Mouse (Mus musculus): Measurements from ENCODE around the gene Olfr1373. TPM values are rescaled to one million over a fixed set of nuclear protein-coding genes. Genes with fewer than 3 reads are reported as not detected.
"Not testable (repeated sequence)": the region's sequence is repeated elsewhere in the genome, so short reads cannot be mapped to it uniquely, and the experiment has no call there.

The Olfr1373 gene
- not detected in 2 replicates for polyA plus RNA-seq (2015; fragmentation: Nextera tagmentation; extraction: Ambion mirVana)

GRCm38 (mm10) chr11:52145428-52145827, at the start of gene Olfr1373:
Olfr1373 (minus strand) TSS chr11:52145528.
- not testable (repeated sequence) for ATAC-seq (ENCODE audit: low FRiP score, low read depth); H3K4me2 ChIP-seq (replicated peaks); H3K4me3 ChIP-seq; H3K27ac ChIP-seq; H3K27me3 ChIP-seq; H3K4me1 ChIP-seq; H3K9ac ChIP-seq; H3K9me3 ChIP-seq; H3K36me3 ChIP-seq
- WGBS = 67% methylated on average over 1 of the region's 1 CpGs

DNA sequence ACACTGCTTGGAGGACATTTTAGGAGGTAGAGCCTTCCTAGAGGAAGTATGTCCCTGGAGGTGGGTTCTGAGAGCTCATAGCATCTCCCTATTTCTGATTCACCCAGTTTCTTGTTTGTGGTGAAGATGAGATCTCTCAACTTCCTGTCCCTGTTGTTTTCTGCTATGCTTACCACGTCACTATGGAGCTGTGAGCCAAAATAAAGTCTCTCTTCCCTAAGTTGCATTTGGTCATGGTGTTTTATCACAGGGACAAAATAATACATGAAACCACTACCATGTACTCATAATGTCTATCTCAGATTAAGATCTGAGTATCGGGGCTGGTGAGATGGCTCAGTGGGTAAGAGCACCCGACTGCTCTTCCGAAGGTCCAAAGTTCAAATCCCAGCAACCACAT, 35.3 kb upstream of the Olfr1373 start:
- H3K27me3 ChIP-seq; H3K36me3 ChIP-seq; H3K27ac ChIP-seq; ATAC-seq (ENCODE audit: low FRiP score, low read depth); H3K4me1 ChIP-seq; H3K9me3 ChIP-seq; H3K4me2 ChIP-seq (replicated peaks); H3K9ac ChIP-seq; H3K4me3 ChIP-seq: not testable (repeated sequence)
- 90% methylated on average over 4 of the region's 4 CpGs for WGBS

DNA sequence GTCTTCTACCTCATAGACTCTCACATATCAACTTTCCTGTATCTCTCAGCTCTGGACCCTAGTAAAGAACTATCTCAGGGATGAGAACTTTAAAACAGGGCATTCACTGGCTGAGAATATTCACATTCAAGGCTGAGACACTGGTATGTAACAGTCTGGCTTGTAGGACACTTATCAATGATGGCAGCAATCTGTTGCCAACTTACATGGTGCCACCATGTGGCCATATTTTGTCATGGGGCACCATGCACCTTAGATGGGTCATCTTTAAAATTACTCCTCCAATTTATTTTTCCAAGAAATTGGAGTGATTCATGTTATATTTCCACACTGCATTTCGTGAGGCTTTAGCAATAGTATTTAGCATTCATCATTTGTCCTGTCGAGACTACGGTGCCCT, 34.6 kb upstream of the Olfr1373 start:
- not testable (repeated sequence) for H3K36me3 ChIP-seq; H3K4me1 ChIP-seq; H3K4me2 ChIP-seq (replicated peaks); H3K27me3 ChIP-seq; ATAC-seq (ENCODE audit: low FRiP score, low read depth); H3K9me3 ChIP-seq; H3K4me3 ChIP-seq; H3K9ac ChIP-seq; H3K27ac ChIP-seq
- WGBS = 83% methylated on average over 2 of the region's 3 CpGs

GRCm38 (mm10) chr11:52168461-52168860, 23.1 kb upstream of the Olfr1373 start:
- ATAC-seq (ENCODE audit: low FRiP score, low read depth) = no peak
- peaks cover 68% of the 10 kb centered on the region for H3K27me3 ChIP-seq

GRCm38 (mm10) chr11:52167901-52168302, 22.6 kb upstream of the Olfr1373 start:
- H3K27me3 ChIP-seq = peaks cover 73% of the 10 kb centered on the region
- peak overlapping the region; percentile 70 for H3K4me2 ChIP-seq (replicated peaks)
- 0% methylated on average over 15 of the region's 42 CpGs for WGBS
- not testable (repeated sequence) for H3K27ac ChIP-seq, H3K36me3 ChIP-seq, H3K9me3 ChIP-seq, H3K4me1 ChIP-seq
- H3K4me3 ChIP-seq = peak overlapping the region; percentile 48
- peak; percentile 69; the same call in 1 of the 2 replicates for ATAC-seq (ENCODE audit: low FRiP score, low read depth)
- H3K9ac ChIP-seq = peak overlapping the region; percentile 50

More at GRCm38 (mm10) chr11:52168461-52168860, 23.1 kb upstream of the Olfr1373 start:
- WGBS = 23% methylated on average over 12 of the region's 12 CpGs
- H3K4me3 ChIP-seq = peak overlapping the region; percentile 48
- 0 out of 2 replicates have a peak, but pooled peaks cover 3% of the 10 kb centered on the region for H3K4me1 ChIP-seq
- peak overlapping the region; percentile 45 for H3K9ac ChIP-seq
- H3K9me3 ChIP-seq = no peaks in the 10 kb centered on the region
- peak overlapping the region; percentile 70 for H3K4me2 ChIP-seq (replicated peaks)
- H3K36me3 ChIP-seq = no peaks in the 10 kb centered on the region
- H3K27ac ChIP-seq = no peak overlapping the region

GRCm38 (mm10) chr11:52167126-52167525, 21.8 kb upstream of the Olfr1373 start:
- WGBS = under 1% methylated on average over 21 of the region's 21 CpGs
- Histone ChIP-seq H3K27ac (no peak overlapping the region), H3K27me3 (peaks cover 68% of the 10 kb centered on the region), H3K4me3 (peak overlapping the region; percentile 48), H3K9me3 (no peaks in the 10 kb centered on the region), H3K36me3 (no peaks in the 10 kb centered on the region), H3K4me1 (0 out of 2 replicates have a peak, but pooled peaks cover 3% of the 10 kb centered on the region), H3K9ac (no peak overlapping the region), H3K4me2 (replicated peaks) (peak overlapping the region; percentile 70)
- ATAC-seq (ENCODE audit: low FRiP score, low read depth) = no peak

- Histone ChIP-seq H3K27me3 (peaks cover 44% of the 10 kb centered on the region), H3K4me2 (replicated peaks) (no peak overlapping the region), H3K36me3 (no peaks in the 10 kb centered on the region), H3K9ac (no peak overlapping the region), H3K27ac (no peak overlapping the region), H3K9me3 (no peaks in the 10 kb centered on the region), H3K4me1 (0 out of 2 replicates have a peak, but pooled peaks cover 3% of the 10 kb centered on the region), H3K4me3 (no peak overlapping the region)
- 34% methylated on average over 10 of the region's 10 CpGs for WGBS
- no peak for ATAC-seq (ENCODE audit: low FRiP score, low read depth)
These were observed 18.6 kb upstream of the Olfr1373 start for GRCm38 (mm10) chr11:52163926-52164325.

- WGBS = 39% methylated on average over 4 of the region's 4 CpGs
- not testable (repeated sequence) for H3K27me3 ChIP-seq; H3K4me1 ChIP-seq; H3K4me2 ChIP-seq (replicated peaks); H3K9ac ChIP-seq; H3K36me3 ChIP-seq; H3K9me3 ChIP-seq; H3K27ac ChIP-seq; H3K4me3 ChIP-seq
- peak; percentile 78; the same call in 1 of the 2 replicates for ATAC-seq (ENCODE audit: low FRiP score, low read depth)
These were observed 1.7 kb downstream of the Olfr1373 start for GRCm38 (mm10) chr11:52143675-52144074.

DNA sequence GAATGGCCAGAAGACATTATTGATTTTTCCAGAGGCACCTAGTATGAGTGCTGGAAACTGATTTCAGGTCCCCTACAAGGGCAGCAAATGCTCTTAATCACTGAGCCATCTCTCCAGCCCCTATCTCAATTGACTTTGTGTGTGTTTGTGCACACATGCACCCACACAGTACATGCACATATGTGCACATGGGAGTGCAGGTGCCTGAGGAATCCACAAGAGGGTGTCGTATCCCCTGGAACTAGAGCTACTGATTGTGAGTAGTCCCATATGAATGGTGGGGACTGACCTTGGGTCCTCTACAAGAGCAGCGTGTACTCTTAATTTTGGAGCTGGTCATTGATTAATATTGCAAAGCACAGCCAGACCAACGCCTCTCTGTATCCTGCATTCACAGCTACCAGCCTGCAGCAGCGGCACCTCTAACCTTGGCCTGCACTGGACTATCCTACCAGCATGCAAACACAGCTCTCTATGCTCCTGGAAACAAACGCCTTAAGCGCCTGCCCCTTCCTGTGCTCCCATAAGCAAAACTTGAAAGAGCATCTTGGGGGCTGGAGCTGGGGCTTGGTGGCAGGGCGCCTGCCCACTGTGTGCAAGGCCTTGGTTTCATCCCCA, 14.8 kb downstream of the Olfr1373 start:
- no peak for ATAC-seq (ENCODE audit: low FRiP score, low read depth)
- no peak overlapping the region for H3K4me3 ChIP-seq
- no peaks in the 10 kb centered on the region for H3K4me1 ChIP-seq
- H3K36me3 ChIP-seq = peaks cover 10% of the 10 kb centered on the region
- no peak overlapping the region for H3K4me2 ChIP-seq (replicated peaks)
- H3K9me3 ChIP-seq = peaks cover 10% of the 10 kb centered on the region
- H3K9ac ChIP-seq = no peak overlapping the region
- H3K27me3 ChIP-seq = no peaks in the 10 kb centered on the region
- 85% methylated on average over 7 of the region's 7 CpGs for WGBS
- H3K27ac ChIP-seq = no peak overlapping the region

- no peak overlapping the region for H3K4me2 ChIP-seq (replicated peaks)
- peak overlapping the region; percentile 28; the same call in 1 of the 2 replicates for H3K27ac ChIP-seq
- no peak for ATAC-seq (ENCODE audit: low FRiP score, low read depth)
- H3K4me3 ChIP-seq = no peak overlapping the region
- H3K36me3 ChIP-seq = peaks cover 17% of the 10 kb centered on the region
- 75% methylated on average over 10 of the region's 10 CpGs for WGBS
- no peak overlapping the region for H3K9ac ChIP-seq
- peaks cover 3% of the 10 kb centered on the region; the same call in 1 of the 2 replicates for H3K9me3 ChIP-seq
- no peaks in the 10 kb centered on the region for H3K4me1 ChIP-seq
- no peaks in the 10 kb centered on the region for H3K27me3 ChIP-seq
These were observed 15.5 kb downstream of the Olfr1373 start for GRCm38 (mm10) chr11:52129621-52130450.

DNA sequence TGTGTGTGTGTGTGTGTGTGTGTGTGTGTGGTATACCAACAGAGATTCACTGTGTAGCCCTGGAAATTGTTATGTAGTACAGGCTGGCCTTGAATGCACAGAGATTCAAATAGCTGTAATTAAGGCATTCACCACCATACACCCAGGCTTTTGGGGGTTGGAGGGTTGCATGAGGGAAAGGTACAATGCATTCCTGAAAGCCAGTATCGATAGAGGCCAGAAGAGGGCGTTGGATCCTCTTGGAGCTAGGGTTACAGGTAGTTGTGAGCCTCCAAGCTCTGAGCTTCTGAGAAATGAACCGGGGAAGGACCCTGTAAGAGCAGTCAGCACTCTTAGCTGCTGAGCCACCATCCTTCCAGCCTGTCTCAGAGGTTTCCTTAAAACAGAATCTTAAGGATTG, 16.2 kb downstream of the Olfr1373 start:
- Histone ChIP-seq H3K27me3 (no peaks in the 10 kb centered on the region), H3K36me3 (peaks cover 24% of the 10 kb centered on the region), H3K4me2 (replicated peaks) (no peak overlapping the region), H3K27ac (peak overlapping the region; percentile 15; the same call in 1 of the 2 replicates), H3K4me1 (no peaks in the 10 kb centered on the region), H3K9me3 (peaks cover 2% of the 10 kb centered on the region; the same call in 1 of the 2 replicates), H3K4me3 (no peak overlapping the region), H3K9ac (no peak overlapping the region)
- no peak for ATAC-seq (ENCODE audit: low FRiP score, low read depth)
- 22% methylated on average over 3 of the region's 3 CpGs for WGBS

DNA sequence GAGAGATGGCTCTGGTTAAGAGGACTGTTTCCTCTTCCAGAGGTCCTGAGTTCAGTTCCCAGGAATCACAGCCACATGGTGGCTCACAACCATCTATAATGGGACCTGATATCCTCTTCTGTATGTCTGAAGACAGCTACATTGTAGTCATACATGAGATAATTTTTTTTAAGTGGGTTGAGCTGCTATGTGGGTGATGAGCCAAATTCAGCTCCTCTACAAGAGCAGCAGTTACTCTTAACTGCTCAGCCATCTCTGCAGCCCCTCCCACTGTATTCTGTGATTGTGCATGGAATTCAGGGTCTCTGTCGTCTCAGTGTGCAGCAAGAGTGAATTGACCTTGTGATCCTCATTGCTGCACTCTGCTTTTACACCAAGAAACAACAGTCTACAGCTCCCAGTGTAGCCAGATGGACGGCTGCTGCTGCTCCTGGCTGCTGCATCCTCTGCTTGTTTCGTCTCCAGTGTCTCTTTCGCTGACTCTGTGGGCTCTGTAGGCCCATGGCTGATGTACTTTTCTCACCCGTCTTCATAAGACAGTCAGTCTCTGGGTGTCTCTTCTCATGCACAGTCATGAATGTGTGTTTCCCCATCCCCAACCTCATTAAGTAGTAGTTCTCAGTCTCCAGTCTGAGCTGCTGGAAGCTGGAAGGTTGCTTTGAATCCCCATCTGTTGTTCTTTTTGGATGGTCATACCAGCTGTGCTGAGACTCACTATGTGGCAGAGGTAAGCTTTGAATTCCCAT, 16.8 kb downstream of the Olfr1373 start:
- no peak overlapping the region for H3K9ac ChIP-seq
- no peak for ATAC-seq (ENCODE audit: low FRiP score, low read depth)
- 71% methylated on average over 5 of the region's 5 CpGs for WGBS
- H3K27ac ChIP-seq = 0 out of 2 replicates have a peak overlapping the region, but pooled peaks have one; percentile 15
- H3K4me2 ChIP-seq (replicated peaks) = no peak overlapping the region
- H3K9me3 ChIP-seq = no peaks in the 10 kb centered on the region; the same call in 1 of the 2 replicates
- peaks cover 29% of the 10 kb centered on the region for H3K36me3 ChIP-seq
- H3K27me3 ChIP-seq = no peaks in the 10 kb centered on the region
- H3K4me1 ChIP-seq = no peaks in the 10 kb centered on the region
- H3K4me3 ChIP-seq = no peak overlapping the region
